Mouse (Mus musculus) megakaryocyte, adult 5-6 weeks (primary cell): ENCODE measurements around the gene Rusc1. TPM values are rescaled to one million over a fixed set of nuclear protein-coding genes. Genes with fewer than 3 reads are reported as not detected.

ENCODE experiments used
- total RNA-seq, 2 experiments: library from RNA; stranded (forward) in 1 of 2; stranded (reverse) in 1 of 2; fragments of 153-499, 151-499 nt in 1 of 2; fragments of 221-1000, 200-1000 nt in 1 of 2; gene quantifications; 2 replicates each; pipeline versions ENCODE4 v1.2.3 to v1.2.4; 2015 to 2017

Gene Rusc1
- total RNA-seq, 2 experiments from 2014 or later: 11.6 to 11.8 TPM

Other genes starting within 250 kb of the Rusc1 start
- gene Msto1, start 179.3 kb downstream of the Rusc1 start, total RNA-seq (2015): 4.8 and 7.5 TPM in 2 replicates
- gene Msto1, start 179.3 kb downstream of the Rusc1 start, total RNA-seq (2017): 9.9 and 16.2 TPM in 2 replicates
- gene Ash1l, start 142.7 kb downstream of the Rusc1 start, total RNA-seq (2015): 29.0 and 32.4 TPM in 2 replicates
- 18.4 and 28.1 TPM in 2 replicates for gene Ash1l, start 142.7 kb downstream of the Rusc1 start, total RNA-seq (2017)
- 70.6 and 75.4 TPM in 2 replicates for gene Dap3, start 142.1 kb downstream of the Rusc1 start, total RNA-seq (2015)
- gene Dap3, start 142.1 kb downstream of the Rusc1 start, total RNA-seq (2017): 45.6 and 51.5 TPM in 2 replicates
- gene Gm43738, start 7.8 kb upstream of the Rusc1 start, total RNA-seq (2015): not detected in 2 replicates
- gene Gm43738, start 7.8 kb upstream of the Rusc1 start, total RNA-seq (2017): not detected in 2 replicates
- gene Fdps, start 8.6 kb upstream of the Rusc1 start, total RNA-seq (2015): 57.3 and 64.0 TPM in 2 replicates
- gene Fdps, start 8.6 kb upstream of the Rusc1 start, total RNA-seq (2017): 132 and 150 TPM in 2 replicates
- gene Pklr, start 42.8 kb upstream of the Rusc1 start, total RNA-seq (2015): 1.2 and 4.0 TPM in 2 replicates
- gene Pklr, start 42.8 kb upstream of the Rusc1 start, total RNA-seq (2017): 1.4 and 8.0 TPM in 2 replicates
- not detected in 2 replicates for gene Hcn3, start 66.9 kb upstream of the Rusc1 start, total RNA-seq (2015)
- gene Hcn3, start 66.9 kb upstream of the Rusc1 start, total RNA-seq (2017): not detected in 2 replicates
- gene Clk2, start 71.5 kb upstream of the Rusc1 start, total RNA-seq (2015): 38.1 and 38.4 TPM in 2 replicates
- 47.1 and 48.5 TPM in 2 replicates for gene Clk2, start 71.5 kb upstream of the Rusc1 start, total RNA-seq (2017)
- gene Scamp3, start 84.2 kb upstream of the Rusc1 start, total RNA-seq (2015): 43.0 and 52.9 TPM in 2 replicates
- gene Scamp3, start 84.2 kb upstream of the Rusc1 start, total RNA-seq (2017): 17.9 and 18.1 TPM in 2 replicates
- gene Fam189b, start 89.8 kb upstream of the Rusc1 start, total RNA-seq (2015): 11.2 and 13.5 TPM in 2 replicates
- gene Fam189b, start 89.8 kb upstream of the Rusc1 start, total RNA-seq (2017): 3.3 and 5.6 TPM in 2 replicates
- 77.6 and 78.1 TPM in 2 replicates for gene Gba, start 109.6 kb upstream of the Rusc1 start, total RNA-seq (2015)
- 71.1 and 79.5 TPM in 2 replicates for gene Gba, start 109.6 kb upstream of the Rusc1 start, total RNA-seq (2017)
- 0.07 TPM in 1 of 2 replicates, not detected in the other for gene Thbs3, start 121.9 kb upstream of the Rusc1 start, total RNA-seq (2015)
- gene Thbs3, start 121.9 kb upstream of the Rusc1 start, total RNA-seq (2017): 0.12 and 0.70 TPM in 2 replicates
- 49.5 and 57.8 TPM in 2 replicates for gene Mtx1, start 133.8 kb upstream of the Rusc1 start, total RNA-seq (2015)
- gene Mtx1, start 133.8 kb upstream of the Rusc1 start, total RNA-seq (2017): 41.8 and 45.3 TPM in 2 replicates
- 0.25 and 0.58 TPM in 2 replicates for gene Muc1, start 135.7 kb upstream of the Rusc1 start, total RNA-seq (2015)
- 0.18 TPM in 1 of 2 replicates, not detected in the other for gene Muc1, start 135.7 kb upstream of the Rusc1 start, total RNA-seq (2017)
- gene Krtcap2, start 152.7 kb upstream of the Rusc1 start, total RNA-seq (2015): 142 and 167 TPM in 2 replicates
- gene Krtcap2, start 152.7 kb upstream of the Rusc1 start, total RNA-seq (2017): 159 and 189 TPM in 2 replicates
- gene Trim46, start 153.0 kb upstream of the Rusc1 start, total RNA-seq (2015): 0.39 and 0.80 TPM in 2 replicates
- 0.55 TPM in 1 of 2 replicates, not detected in the other for gene Trim46, start 153.0 kb upstream of the Rusc1 start, total RNA-seq (2017)
- 84.6 and 95.5 TPM in 2 replicates for gene Dpm3, start 166.0 kb upstream of the Rusc1 start, total RNA-seq (2015)
- 72.1 and 82.3 TPM in 2 replicates for gene Dpm3, start 166.0 kb upstream of the Rusc1 start, total RNA-seq (2017)
- 42.9 and 68.4 TPM in 2 replicates for gene Slc50a1, start 177.3 kb upstream of the Rusc1 start, total RNA-seq (2015)
- gene Slc50a1, start 177.3 kb upstream of the Rusc1 start, total RNA-seq (2017): 31.5 and 52.2 TPM in 2 replicates
- gene Efna1, start 187.8 kb upstream of the Rusc1 start, total RNA-seq (2015): not detected in 2 replicates
- not detected in 2 replicates for gene Efna1, start 187.8 kb upstream of the Rusc1 start, total RNA-seq (2017)
- gene Efna3, start 229.7 kb upstream of the Rusc1 start, total RNA-seq (2015): not detected in 2 replicates
- not detected in 2 replicates for gene Efna3, start 229.7 kb upstream of the Rusc1 start, total RNA-seq (2017)
- 0.16 and 0.33 TPM in 2 replicates for gene Efna4, start 244.7 kb upstream of the Rusc1 start, total RNA-seq (2015)
- not detected in 2 replicates for gene Efna4, start 244.7 kb upstream of the Rusc1 start, total RNA-seq (2017)